Mouse (Mus musculus) liver, embryonic 15.5 days (tissue): ENCODE data around the gene Hoxd9. TPM values are rescaled to one million over a fixed set of nuclear protein-coding genes. Genes with fewer than 3 reads are reported as not detected.

Experiments used
- ATAC-seq: fragments of 200-750 bp; cut with Nextera tagmentation; 2 replicates; pipeline ENCODE4 v1.8.0; 2017; ENCODE audit warnings: moderate number of reproducible peaks, mild to moderate bottlenecking, moderate library complexity; ENCODE audit not compliant: insufficient read depth
- H3K27ac ChIP-seq: fragments of 300-500 bp; sonication (generic); replicated peaks from 2 replicates; pipeline ENCODE4 v1.5.1; 2015; ENCODE audit warnings: mild to moderate bottlenecking, inconsistent platforms
- H3K27me3 ChIP-seq: fragments of 300-500 bp; sonication (generic); 2 replicates; pipeline ENCODE4 v1.6.1; 2015; ENCODE audit warnings: mild to moderate bottlenecking, inconsistent platforms
- H3K36me3 ChIP-seq: fragments of 300-500 bp; sonication (generic); replicated peaks from 2 replicates; pipeline ENCODE4 v1.6.1; 2015; ENCODE audit warnings: moderate library complexity, mild to moderate bottlenecking, inconsistent platforms
- H3K4me1 ChIP-seq: fragments of 300-500 bp; sonication (generic); replicated peaks from 2 replicates; pipeline ENCODE4 v1.6.1; 2015; ENCODE audit warnings: inconsistent platforms
- H3K4me2 ChIP-seq: fragments of 300-500 bp; sonication (generic); 2 replicates; pipeline ENCODE4 v1.6.1; 2015; ENCODE audit warnings: moderate library complexity, mild to moderate bottlenecking, inconsistent platforms
- H3K4me3 ChIP-seq: fragments of 300-500 bp; sonication (generic); replicated peaks from 2 replicates; pipeline ENCODE4 v1.5.1; 2015; ENCODE audit warnings: mild to moderate bottlenecking, inconsistent platforms
- H3K9ac ChIP-seq: fragments of 300-500 bp; sonication (generic); 2 replicates; pipeline ENCODE4 v1.6.1; 2015; ENCODE audit warnings: moderate library complexity, mild to moderate bottlenecking, inconsistent platforms
- H3K9me3 ChIP-seq: fragments of 300-500 bp; sonication (generic); replicated peaks from 2 replicates; pipeline ENCODE4 v1.6.1; 2016; ENCODE audit warnings: inconsistent platforms
- WGBS: fragments of 180-500 bp; shearing (Covaris S2); methylation state at CpG from one replicate; pipeline ENCODE4 v1.1.7; 2015; ENCODE audit warnings: mixed read lengths; ENCODE audit not compliant: insufficient replicate concordance; 5-methylcytosine and 5-hydroxymethylcytosine counted together
- polyA plus RNA-seq: library from polyadenylated mRNA; unstranded; fragments of >200 nt; fragmentation: Nextera tagmentation; extraction: Ambion mirVana; gene quantifications from 2 replicates; pipeline ENCODE4 v1.2.1, GENCODE M21; 2015

The Hoxd9 gene
- polyA plus RNA-seq, 1 experiment from 2014 or later = not detected

DNA sequence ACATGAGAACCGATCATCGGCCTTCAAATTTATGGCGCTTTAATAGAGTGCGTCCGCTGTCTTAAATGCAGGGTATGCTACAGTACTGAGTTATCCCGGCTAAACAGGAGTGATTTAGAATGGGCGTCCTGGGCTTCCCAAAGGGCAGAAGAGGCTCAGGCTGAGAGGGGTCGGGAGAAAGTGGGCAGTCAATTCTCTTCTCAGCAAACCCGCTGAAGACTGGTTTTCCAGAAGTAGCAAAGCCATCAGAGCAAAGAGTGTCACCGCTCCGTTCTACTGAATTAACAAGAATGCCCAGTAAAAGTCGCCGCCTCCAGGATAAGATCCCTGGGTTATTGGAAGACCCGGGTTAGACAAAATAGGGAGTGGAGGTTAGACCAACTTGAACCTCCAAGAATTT lies 42.3 kb downstream of the Hoxd9 start:
- no peaks in the 10 kb centered on the region for H3K4me1 ChIP-seq
- H3K9ac ChIP-seq = no peak overlapping the region
- no peak for ATAC-seq
- H3K27me3 ChIP-seq = peaks cover 99% of the 10 kb centered on the region
- no peak overlapping the region for H3K4me2 ChIP-seq
- no peaks in the 10 kb centered on the region for H3K9me3 ChIP-seq
- WGBS = 4% methylated on average over 14 of the region's 14 CpGs
- H3K4me3 ChIP-seq = no peak overlapping the region
- no peak overlapping the region for H3K27ac ChIP-seq
- no peaks in the 10 kb centered on the region for H3K36me3 ChIP-seq

DNA sequence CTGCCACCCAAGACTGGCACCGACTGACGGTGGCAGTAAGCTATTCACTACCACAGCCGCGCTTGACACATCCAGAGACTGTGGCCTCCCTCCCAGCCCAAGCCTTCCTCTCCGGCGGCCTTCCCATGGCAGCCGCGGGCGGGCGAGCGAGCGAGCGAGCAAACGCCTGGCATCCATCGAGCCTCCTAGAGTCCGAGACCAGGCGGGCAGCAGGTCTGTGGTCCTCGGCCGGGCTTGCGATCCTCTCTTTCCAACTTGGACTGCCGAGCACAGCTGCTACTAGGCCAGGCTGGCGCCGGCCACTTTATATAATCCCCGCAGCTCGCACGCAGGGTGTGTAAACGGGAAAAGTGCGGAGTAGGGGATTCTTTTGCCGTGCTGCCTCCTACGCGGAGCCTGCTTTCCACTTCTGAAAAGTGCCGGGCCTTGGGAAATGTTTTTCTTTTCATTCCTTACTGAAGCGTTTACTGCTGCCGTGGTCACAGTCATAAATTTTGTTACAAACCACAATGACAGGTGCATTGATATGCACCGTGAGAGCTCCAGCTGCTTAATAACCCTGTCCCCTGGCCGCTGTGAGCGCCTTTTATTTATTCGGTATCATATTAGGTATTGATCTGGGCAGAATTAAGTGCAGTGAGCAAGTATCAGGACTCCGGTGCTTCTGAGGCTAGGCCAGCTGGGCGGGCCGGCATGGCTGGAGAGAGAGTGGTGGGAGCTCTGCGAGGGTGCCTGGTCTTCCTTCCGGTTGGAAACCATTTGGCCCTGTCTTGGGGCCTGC lies 43.0 kb downstream of the Hoxd9 start:
- H3K4me3 ChIP-seq = no peak overlapping the region
- H3K27me3 ChIP-seq = peaks cover 99% of the 10 kb centered on the region
- no peaks in the 10 kb centered on the region for H3K4me1 ChIP-seq
- no peak for ATAC-seq
- no peak overlapping the region for H3K4me2 ChIP-seq
- H3K9me3 ChIP-seq = no peaks in the 10 kb centered on the region
- H3K27ac ChIP-seq = no peak overlapping the region
- H3K36me3 ChIP-seq = no peaks in the 10 kb centered on the region
- H3K9ac ChIP-seq = no peak overlapping the region
- 3% methylated on average over 43 of the region's 43 CpGs for WGBS

DNA sequence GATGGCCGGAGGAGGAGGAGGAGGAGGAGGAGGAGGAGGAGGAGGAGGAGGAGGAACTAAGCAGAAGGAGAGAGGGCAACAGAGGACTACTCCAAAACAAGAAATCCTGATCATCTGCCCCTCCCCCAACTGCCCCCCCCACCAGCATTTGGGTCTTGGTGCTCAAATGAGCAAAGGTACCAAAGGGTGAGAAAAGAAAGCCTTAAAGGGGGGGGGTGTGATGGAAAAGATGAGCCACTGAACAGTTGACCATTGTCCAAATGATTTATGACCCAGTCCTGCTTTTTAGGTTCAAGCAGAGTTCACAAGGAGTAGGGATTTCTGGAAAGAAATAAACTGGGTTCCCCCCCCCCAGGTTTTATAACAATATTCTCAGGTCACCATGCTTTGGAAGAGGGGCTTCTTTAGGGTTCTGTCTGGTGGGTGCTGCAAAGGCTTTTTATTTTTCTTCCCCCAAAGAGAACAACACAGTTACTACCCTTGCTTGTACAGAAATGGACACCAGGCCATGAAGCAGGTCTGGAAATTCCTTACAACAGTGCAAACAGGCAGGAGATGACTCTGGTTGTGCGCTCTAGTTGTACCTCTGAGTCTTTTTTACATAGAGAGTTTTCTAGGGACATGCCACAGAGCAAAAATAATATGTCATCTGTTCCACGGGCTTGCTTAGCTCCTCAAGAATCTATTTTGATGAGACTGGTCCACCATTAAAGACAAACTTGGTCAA lies 43.9 kb downstream of the Hoxd9 start:
- no peak overlapping the region for H3K4me3 ChIP-seq
- no peak overlapping the region for H3K4me2 ChIP-seq
- H3K27me3 ChIP-seq = peaks cover 99% of the 10 kb centered on the region
- H3K4me1 ChIP-seq = no peaks in the 10 kb centered on the region
- ATAC-seq = no peak
- H3K36me3 ChIP-seq = no peaks in the 10 kb centered on the region
- no peaks in the 10 kb centered on the region for H3K9me3 ChIP-seq
- no peak overlapping the region for H3K9ac ChIP-seq
- WGBS = 42% methylated on average over 2 of the region's 3 CpGs
- H3K27ac ChIP-seq = no peak overlapping the region

DNA sequence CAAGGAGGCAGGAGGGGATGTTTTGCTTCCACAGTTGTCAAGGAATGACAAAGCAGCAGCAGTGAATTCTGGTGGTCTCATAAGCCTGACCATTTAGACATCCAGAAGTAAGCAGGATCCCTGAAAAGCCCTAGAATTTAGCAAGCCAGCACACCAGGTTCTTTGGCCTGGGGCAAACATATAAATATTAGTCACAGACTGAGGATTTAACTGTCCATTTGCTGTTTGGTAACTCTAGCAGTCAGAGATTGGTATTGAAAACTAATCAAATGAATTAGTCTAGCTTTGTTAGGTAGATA lies 44.4 kb downstream of the Hoxd9 start:
- Histone ChIP-seq H3K4me2 (no peak overlapping the region), H3K27me3 (peaks cover 99% of the 10 kb centered on the region), H3K27ac (no peak overlapping the region), H3K9me3 (no peaks in the 10 kb centered on the region), H3K4me1 (no peaks in the 10 kb centered on the region), H3K9ac (no peak overlapping the region), H3K36me3 (no peaks in the 10 kb centered on the region), H3K4me3 (no peak overlapping the region)
- ATAC-seq = no peak

- WGBS = 11% methylated on average over 6 of the region's 6 CpGs
- no peak for ATAC-seq
- Histone ChIP-seq H3K4me3 (no peak overlapping the region), H3K4me1 (no peaks in the 10 kb centered on the region), H3K9me3 (no peaks in the 10 kb centered on the region), H3K27ac (no peak overlapping the region), H3K36me3 (no peaks in the 10 kb centered on the region), H3K4me2 (no peak overlapping the region), H3K9ac (no peak overlapping the region), H3K27me3 (peaks cover 99% of the 10 kb centered on the region)
Measured at GRCm38 (mm10) chr2:74745540-74746297, 48.2 kb downstream of the Hoxd9 start.

- Histone ChIP-seq H3K36me3 (no peaks in the 10 kb centered on the region), H3K4me3 (no peak overlapping the region), H3K9ac (no peak overlapping the region), H3K4me2 (no peak overlapping the region), H3K4me1 (no peaks in the 10 kb centered on the region), H3K27ac (no peak overlapping the region), H3K27me3 (peaks cover 99% of the 10 kb centered on the region), H3K9me3 (no peaks in the 10 kb centered on the region)
- no peak for ATAC-seq
- 6% methylated on average over 58 of the region's 58 CpGs for WGBS
Measured at GRCm38 (mm10) chr2:74746298-74746921, 48.9 kb downstream of the Hoxd9 start.

DNA sequence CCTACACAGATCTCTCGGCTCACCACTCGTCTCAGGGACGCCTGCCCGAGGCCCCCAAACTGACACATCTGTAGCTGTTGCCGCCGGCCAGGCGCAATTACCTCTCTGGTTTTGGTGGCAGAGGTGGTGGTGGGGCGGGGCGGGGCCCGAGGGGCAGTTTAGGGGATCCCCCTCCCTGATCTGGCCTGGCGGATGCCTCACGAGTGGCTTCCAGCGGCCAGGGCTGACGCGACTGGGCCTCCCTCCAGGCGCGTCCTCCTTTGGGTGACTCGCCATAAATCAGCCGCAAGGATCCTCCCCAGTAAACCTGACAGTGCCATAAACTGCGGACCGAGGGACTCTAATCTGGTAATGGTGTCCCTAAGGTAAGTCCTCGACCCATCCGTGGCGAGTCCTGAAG lies 49.5 kb downstream of the Hoxd9 start:
- H3K27me3 ChIP-seq = peaks cover 99% of the 10 kb centered on the region

DNA sequence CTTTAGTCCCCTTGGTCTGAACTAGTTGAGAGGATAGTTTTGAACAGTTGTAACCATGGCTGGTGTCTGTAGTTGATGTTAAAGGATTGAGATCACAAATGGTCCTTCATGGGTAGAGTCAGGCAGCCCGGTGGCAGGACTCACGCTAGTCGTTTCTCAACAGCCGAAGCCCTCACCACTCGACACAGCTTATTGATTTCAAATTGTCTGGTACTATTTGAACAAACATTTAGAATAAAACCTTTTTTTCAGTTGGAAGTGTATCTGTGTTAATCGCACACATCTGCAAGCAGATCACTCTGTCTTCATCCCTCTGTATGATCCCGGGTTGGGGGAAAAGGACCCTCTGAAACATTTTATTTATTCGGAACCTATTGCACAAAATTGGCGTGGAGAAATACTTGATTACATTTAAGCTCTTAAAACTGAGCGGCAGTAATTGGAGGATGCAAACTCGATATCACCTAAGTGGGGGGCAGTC lies 50.2 kb downstream of the Hoxd9 start:
- Histone ChIP-seq H3K4me2 (no peak overlapping the region), H3K36me3 (no peaks in the 10 kb centered on the region), H3K4me1 (no peaks in the 10 kb centered on the region), H3K4me3 (no peak overlapping the region), H3K9me3 (no peaks in the 10 kb centered on the region), H3K27ac (no peak overlapping the region), H3K9ac (no peak overlapping the region), H3K27me3 (peaks cover 99% of the 10 kb centered on the region)
- WGBS = 22% methylated on average over 11 of the region's 11 CpGs
- ATAC-seq = no peak

More for the DNA sequence above, 49.5 kb downstream of the Hoxd9 start:
- H3K27ac ChIP-seq = no peak overlapping the region
- no peaks in the 10 kb centered on the region for H3K36me3 ChIP-seq
- H3K4me2 ChIP-seq = no peak overlapping the region
- no peak overlapping the region for H3K4me3 ChIP-seq
- no peaks in the 10 kb centered on the region for H3K4me1 ChIP-seq
- no peak for ATAC-seq
- 5% methylated on average over 24 of the region's 24 CpGs for WGBS
- H3K9ac ChIP-seq = no peak overlapping the region
- H3K9me3 ChIP-seq = no peaks in the 10 kb centered on the region

DNA sequence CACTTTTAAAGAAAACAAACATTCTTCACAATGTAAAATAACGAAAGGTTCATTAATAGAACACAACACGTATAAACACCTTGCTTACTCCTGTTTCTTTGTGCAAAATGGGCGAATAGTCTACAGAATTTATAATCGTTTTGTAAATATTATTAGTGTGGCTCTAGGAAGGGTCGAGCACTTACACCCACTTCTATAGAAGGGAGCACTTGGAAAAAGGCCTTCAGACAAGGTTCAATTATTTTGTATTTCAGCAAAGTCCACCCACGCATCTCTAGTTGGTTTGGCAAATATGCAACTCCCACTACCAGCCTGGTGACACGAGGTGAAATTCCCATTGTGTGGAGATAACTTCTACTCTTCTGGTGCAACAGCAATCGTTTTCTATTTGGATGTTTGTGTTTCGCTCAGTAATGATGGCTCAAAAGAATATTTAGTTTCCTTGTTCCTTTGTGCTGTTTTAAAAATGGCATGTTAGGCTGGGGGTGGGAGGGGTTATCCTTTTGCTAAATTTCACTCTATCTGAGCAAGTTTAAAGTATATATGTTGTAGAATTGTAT lies 51.0 kb downstream of the Hoxd9 start:
- H3K9me3 ChIP-seq = no peaks in the 10 kb centered on the region
- H3K4me1 ChIP-seq = no peaks in the 10 kb centered on the region
- no peak overlapping the region for H3K4me2 ChIP-seq
- peaks cover 100% of the 10 kb centered on the region for H3K27me3 ChIP-seq
- no peak overlapping the region for H3K4me3 ChIP-seq
- H3K36me3 ChIP-seq = no peaks in the 10 kb centered on the region
- no peak overlapping the region for H3K27ac ChIP-seq
- no peak overlapping the region for H3K9ac ChIP-seq
- WGBS = 13% methylated on average over 9 of the region's 9 CpGs
- ATAC-seq = no peak

DNA sequence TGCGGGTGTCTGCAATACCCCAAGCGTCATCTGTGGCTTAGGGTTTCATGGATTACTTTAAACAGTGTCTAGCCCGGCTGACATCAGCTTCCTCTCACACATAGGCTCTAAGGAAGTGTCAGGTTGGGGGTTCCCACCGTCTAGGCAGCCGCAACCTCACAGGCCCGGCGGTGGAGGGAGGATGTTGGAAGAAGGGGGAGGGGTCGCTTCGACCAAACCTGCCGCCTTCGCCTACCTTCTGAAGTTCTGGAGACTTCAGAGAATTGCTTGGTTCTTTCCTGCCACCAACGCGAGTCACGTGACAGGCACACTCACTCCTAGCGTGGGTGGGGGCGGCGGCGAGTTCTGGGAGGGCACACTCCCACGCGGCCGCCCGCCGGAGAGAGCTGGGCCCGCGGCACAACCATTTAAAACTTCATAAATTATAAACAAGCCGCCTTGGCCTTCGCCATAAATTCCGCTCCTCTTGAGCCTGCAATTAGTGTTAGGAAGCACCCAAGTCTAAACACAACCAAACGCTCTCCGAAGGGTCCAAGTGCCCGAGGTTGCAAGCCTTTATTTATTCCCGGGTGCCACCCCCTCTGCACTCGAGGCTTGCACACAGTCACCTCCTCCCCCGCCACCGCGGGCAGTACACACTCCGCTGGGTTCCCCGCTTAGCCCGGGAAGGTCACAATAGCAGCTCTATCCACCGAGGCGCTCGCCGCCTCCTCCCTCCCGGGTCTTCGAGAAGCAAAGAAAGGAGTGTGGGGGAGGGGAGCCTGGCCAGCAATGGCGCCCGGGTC lies 52.0 kb downstream of the Hoxd9 start:
- ATAC-seq = no peak
- Histone ChIP-seq H3K27ac (no peak overlapping the region), H3K4me1 (no peaks in the 10 kb centered on the region), H3K36me3 (no peaks in the 10 kb centered on the region), H3K27me3 (peaks cover 100% of the 10 kb centered on the region), H3K9me3 (no peaks in the 10 kb centered on the region), H3K9ac (no peak overlapping the region), H3K4me2 (no peak overlapping the region; the same call in 1 of the 2 replicates), H3K4me3 (no peak overlapping the region)
- WGBS = 2% methylated on average over 47 of the region's 47 CpGs
